Mouse (Mus musculus) CH12.LX (cell line): ENCODE measurements at regions not wholly inside any gene's neighbourhood (a gene's known extent, or its start where the extent isn't known, plus 50 kb on each side); places are given as distances from the start of the nearest gene placed in this dataset.

ENCODE experiments used
- DNase-seq: peaks from one replicate; pipeline ENCODE4 v3.0.0-alpha.2; 2013; ENCODE audit errors: extremely low read depth
- H3K27ac ChIP-seq: 2 replicates; pipeline ENCODE4 v1.5.1; 2012; ENCODE audit warnings: low read depth, mild to moderate bottlenecking, control low read depth, moderate library complexity; ENCODE audit not compliant: insufficient read depth
- H3K27me3 ChIP-seq: replicated peaks from 2 replicates; pipeline ENCODE3; 2012; ENCODE audit warnings: inconsistent platforms
- H3K36me3 ChIP-seq, 2 experiments: replicated peaks in 1 of 2; 2 replicates each; pipeline versions ENCODE3 to v1.6.1; 2012; ENCODE audit warnings: inconsistent platforms in 1 of 2, low read length in 1 of 2, mild to moderate bottlenecking in 1 of 2, mixed read lengths in 1 of 2, moderate library complexity in 1 of 2; ENCODE audit not compliant: control insufficient read depth in 1 of 2, insufficient read depth in 1 of 2
- H3K4me1 ChIP-seq, 2 experiments: 2 replicates each; pipeline ENCODE4 v1.6.1; 2012; ENCODE audit warnings: inconsistent platforms in 1 of 2, moderate library complexity in 1 of 2; ENCODE audit not compliant: insufficient read depth in 2 of 2, control insufficient read depth in 1 of 2
- H3K4me2 ChIP-seq: 2 replicates; pipeline ENCODE4 v1.6.1; 2012; ENCODE audit warnings: low read depth, mild to moderate bottlenecking, control low read depth; ENCODE audit not compliant: poor library complexity, insufficient read depth, severe bottlenecking
- H3K4me3 ChIP-seq, 3 experiments: fragments of 150-350 bp in 1 of 3; sonication (generic) in 1 of 3; replicated peaks in 1 of 3; 2 replicates each; pipeline versions ENCODE3 to v1.5.1; 2011 to 2012; ENCODE audit warnings: low read depth in 2 of 3, low read length in 2 of 3, mild to moderate bottlenecking in 2 of 3, moderate library complexity in 2 of 3, control low read depth in 1 of 3, improper control_type of control experiment in 1 of 3, inconsistent platforms in 1 of 3, mixed read lengths in 1 of 3; ENCODE audit not compliant: poor library complexity in 1 of 3
- H3K79me2 ChIP-seq: replicated peaks from 2 replicates; pipeline ENCODE4 v1.6.1; 2012; ENCODE audit warnings: mild to moderate bottlenecking, moderate library complexity; ENCODE audit not compliant: control insufficient read depth, poor library complexity, insufficient read depth, severe bottlenecking; ENCODE audit errors: extremely low read depth
- H3K9ac ChIP-seq: 2 replicates; pipeline ENCODE4 v1.6.1; 2012; ENCODE audit warnings: low read depth, mild to moderate bottlenecking, control low read depth, moderate library complexity; ENCODE audit not compliant: insufficient read depth
- H3K9me3 ChIP-seq: replicated peaks from 2 replicates; pipeline ENCODE3; 2012; ENCODE audit warnings: low read length, inconsistent platforms, mixed read lengths
- BHLHE40 ChIP-seq: IDR thresholded peaks from 2 replicates; pipeline ENCODE4 v1.6.1; 2011; ENCODE audit warnings: mild to moderate bottlenecking, low read depth, low read length, improper control_type of control experiment
- CHD1 ChIP-seq: IDR thresholded peaks from 2 replicates; pipeline ENCODE4 v1.6.1; 2012; ENCODE audit warnings: low read depth, low read length, improper control_type of control experiment, inconsistent platforms
- CHD2 ChIP-seq: IDR thresholded peaks from 2 replicates; pipeline ENCODE4 v1.6.1; 2011; ENCODE audit warnings: low read length, improper control_type of control experiment
- CTCF ChIP-seq, 2 experiments: IDR thresholded peaks in 1 of 2; conservative IDR thresholded peaks in 1 of 2; 2 replicates each; pipeline ENCODE4 v1.5.1; 2011 to 2012; ENCODE audit warnings: low read depth in 2 of 2, low read length in 2 of 2, improper control_type of control experiment in 1 of 2, inconsistent platforms in 1 of 2, mild to moderate bottlenecking in 1 of 2, moderate library complexity in 1 of 2
- ETS1 ChIP-seq: conservative IDR thresholded peaks from 2 replicates; pipeline ENCODE4 v1.6.1; 2012; ENCODE audit warnings: low read depth, mild to moderate bottlenecking, inconsistent platforms, low read length, improper control_type of control experiment, moderate library complexity
- IRF4 ChIP-seq: IDR thresholded peaks from 2 replicates; pipeline ENCODE4 v1.6.1; 2014; ENCODE audit warnings: low read depth, mild to moderate bottlenecking, inconsistent platforms, low read length, improper control_type of control experiment
- JUND ChIP-seq: conservative IDR thresholded peaks from 2 replicates; pipeline ENCODE4 v1.6.1; 2011; ENCODE audit warnings: low read depth, low read length, improper control_type of control experiment
- KAT2A ChIP-seq: IDR thresholded peaks from 2 replicates; pipeline ENCODE4 v1.6.1; 2012; ENCODE audit warnings: low read length, improper control_type of control experiment, inconsistent platforms; ENCODE audit not compliant: insufficient replicate concordance
- MAFK ChIP-seq: IDR thresholded peaks from 2 replicates; pipeline ENCODE4 v1.6.1; 2011; ENCODE audit warnings: low read length, improper control_type of control experiment; ENCODE audit not compliant: insufficient replicate concordance
- MAZ ChIP-seq: IDR thresholded peaks from 2 replicates; pipeline ENCODE4 v1.6.1; 2012; ENCODE audit warnings: low read depth, mild to moderate bottlenecking, inconsistent platforms, low read length, improper control_type of control experiment, moderate library complexity
- MXI1 ChIP-seq: IDR thresholded peaks from 2 replicates; pipeline ENCODE4 v1.6.1; 2011; ENCODE audit warnings: mild to moderate bottlenecking, low read depth, low read length, improper control_type of control experiment
- MYC ChIP-seq: IDR thresholded peaks from 2 replicates; pipeline ENCODE4 v1.6.1; 2011; ENCODE audit warnings: low read depth, mild to moderate bottlenecking, improper control_type of control experiment, low read length
- NELFE ChIP-seq: IDR thresholded peaks from 2 replicates; pipeline ENCODE4 v1.6.1; 2011; ENCODE audit warnings: low read depth, low read length, improper control_type of control experiment
- NRF1 ChIP-seq: IDR thresholded peaks from 2 replicates; pipeline ENCODE4 v1.6.1; 2014; ENCODE audit warnings: low read depth, mild to moderate bottlenecking, inconsistent platforms, low read length, improper control_type of control experiment, moderate library complexity
- PAX5 ChIP-seq: IDR thresholded peaks from 2 replicates; pipeline ENCODE4 v1.6.1; 2012; ENCODE audit warnings: low read length, inconsistent platforms, mixed read lengths
- POLR2A ChIP-seq: IDR thresholded peaks from 2 replicates; pipeline ENCODE4 v1.6.1; 2011; ENCODE audit warnings: low read depth, mild to moderate bottlenecking, improper control_type of control experiment, low read length
- POLR2AphosphoS2 ChIP-seq: IDR thresholded peaks from 2 replicates; pipeline ENCODE4 v1.6.1; 2011; ENCODE audit warnings: low read depth, low read length, improper control_type of control experiment
- RAD21 ChIP-seq: IDR thresholded peaks from 2 replicates; pipeline ENCODE4 v1.6.1; 2011; ENCODE audit warnings: low read depth, mild to moderate bottlenecking, low read length, improper control_type of control experiment, moderate library complexity
- RCOR1 ChIP-seq: conservative IDR thresholded peaks from 2 replicates; pipeline ENCODE4 v1.6.1; 2012; ENCODE audit warnings: low read depth, mild to moderate bottlenecking, inconsistent platforms, low read length, improper control_type of control experiment
- SIN3A ChIP-seq: IDR thresholded peaks from 2 replicates; pipeline ENCODE4 v1.6.1; 2012; ENCODE audit warnings: low read length, improper control_type of control experiment, inconsistent platforms
- SMC3 ChIP-seq: IDR thresholded peaks from 2 replicates; pipeline ENCODE4 v1.6.1; 2011; ENCODE audit warnings: low read depth, low read length, improper control_type of control experiment
- TBP ChIP-seq: conservative IDR thresholded peaks from 2 replicates; pipeline ENCODE4 v1.6.1; 2011; ENCODE audit warnings: low read depth, low read length, improper control_type of control experiment
- ZKSCAN1 ChIP-seq: IDR thresholded peaks from 2 replicates; pipeline ENCODE4 v1.6.1; 2012; ENCODE audit warnings: low read depth, inconsistent platforms, low read length, improper control_type of control experiment, borderline replicate concordance
- ZMIZ1 ChIP-seq: IDR thresholded peaks from 2 replicates; pipeline ENCODE4 v1.6.1; 2012; ENCODE audit warnings: low read depth, mild to moderate bottlenecking, inconsistent platforms, low read length, improper control_type of control experiment
- dilution Hi-C: fragments of 300-500 bp; cut with MboI; formaldehyde crosslinking; loops from 2 replicates; pipeline ENCODE4 v1.14.3; 2020; ENCODE audit warnings: low sequenced_read_pairs; ENCODE audit not compliant: extremely low pct_unique_long_range_greater_than_20kb, extremely low pct_ligation_motif_present
- in situ Hi-C: fragments of 300-500 bp; cut with MboI; formaldehyde crosslinking; loops from 3 replicates; pipeline ENCODE4 v1.14.3; 2019; ENCODE audit warnings: low sequenced_read_pairs, low pct_ligation_motif_present, low pct_unique_long_range_greater_than_20kb, mixed read lengths

GRCm38 (mm10) chr12:118647270-118648042 is 198.7 kb upstream of the Sp8 start:
- Histone ChIP-seq H3K4me2 (no peak overlapping the region), H3K27me3 (no peaks in the 10 kb centered on the region), H3K4me3 (no peak overlapping the region), H3K27ac (no peak overlapping the region), H3K79me2 (no peaks in the 10 kb centered on the region), H3K9ac (no peak overlapping the region), H3K4me1 (peaks cover 0 to 19% of the 10 kb centered on the region in 2 experiments; a peak in 2 of 4 replicates), H3K36me3 (no peaks in the 10 kb centered on the region), H3K9me3 (no peaks in the 10 kb centered on the region)
- dilution Hi-C loops = no loop called here
- DNase-seq = no peak
- TF ChIP-seq IRF4 (no peak), PAX5 (no peak), SIN3A (no peak), CHD2 (no peak), MAFK (no peak), POLR2A (no peak), NELFE (no peak), JUND (no peak), RAD21 (no peak), SMC3 (no peak), TBP (no peak)
- in situ Hi-C loops = no loop called here

DNA sequence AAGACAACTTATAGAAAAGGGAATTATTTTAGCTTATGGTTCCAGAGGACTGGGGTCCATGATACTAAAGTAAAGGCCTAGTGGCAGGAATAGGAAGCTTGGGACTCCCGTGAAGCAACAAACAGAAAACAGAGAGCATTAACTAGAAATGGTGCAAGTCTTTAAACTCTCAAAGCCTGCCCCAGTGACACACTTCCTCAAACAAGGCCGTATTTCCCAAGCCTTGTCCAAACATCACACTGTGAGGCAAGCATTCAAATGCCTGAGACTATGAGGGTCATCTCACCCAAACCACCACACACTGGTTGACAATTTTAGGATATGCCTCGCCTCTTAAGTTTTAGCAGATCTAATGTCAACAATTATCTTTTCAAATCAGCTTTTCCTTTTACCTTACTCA is 205.2 kb upstream of the Sp8 start:
- H3K36me3 ChIP-seq = no peaks in the 10 kb centered on the region
- no peak overlapping the region for H3K4me3 ChIP-seq
- in situ Hi-C loops (no loop called here), dilution Hi-C loops (no loop called here)
- H3K79me2 ChIP-seq = no peaks in the 10 kb centered on the region
- H3K9ac ChIP-seq = no peak overlapping the region
- no peaks in the 10 kb centered on the region for H3K9me3 ChIP-seq
- no peak overlapping the region for H3K27ac ChIP-seq
- TF ChIP-seq MAFK (no peak), ZMIZ1 (no peak), POLR2AphosphoS2 (no peak), ZKSCAN1 (no peak), KAT2A (no peak), CTCF (conservative IDR thresholded peaks at IDR 0.05 in 1 of 2, IDR thresholded peaks at IDR 0.05 in 1 of 2; ENCODE audit: low read depth in 2 of 2, low read length in 2 of 2) (no peak), NRF1 (no peak), CHD1 (no peak), RAD21 (no peak), RCOR1 (no peak), MYC (no peak), MXI1 (no peak), MAZ (no peak), ETS1 (no peak), BHLHE40 (no peak)
- no peak for DNase-seq
- no peaks in the 10 kb centered on the region for H3K4me1 ChIP-seq
- H3K27me3 ChIP-seq = no peaks in the 10 kb centered on the region
- no peak overlapping the region for H3K4me2 ChIP-seq
